Mouse (Mus musculus) neural tube, embryonic 13.5 days (tissue): ENCODE measurements around the gene Cetn3. TPM values are rescaled to one million over a fixed set of nuclear protein-coding genes. Genes with fewer than 3 reads are reported as not detected.

Experiments used
- ATAC-seq: fragments of 200-750 bp; cut with Nextera tagmentation; 2 replicates; pipeline ENCODE4 v1.8.0; 2017; ENCODE audit warnings: low read depth, mild to moderate bottlenecking, moderate TSS enrichment, moderate library complexity
- H3K27ac ChIP-seq: fragments of 300-500 bp; sonication (generic); replicated peaks from 2 replicates; pipeline ENCODE4 v1.5.1; 2015; ENCODE audit warnings: moderate library complexity, mild to moderate bottlenecking, inconsistent platforms
- H3K27me3 ChIP-seq: fragments of 300-500 bp; sonication (generic); 2 replicates; pipeline ENCODE4 v1.6.1; 2015; ENCODE audit warnings: mild to moderate bottlenecking, inconsistent platforms
- H3K36me3 ChIP-seq: fragments of 300-500 bp; sonication (generic); 2 replicates; pipeline ENCODE4 v1.6.1; 2015; ENCODE audit warnings: mild to moderate bottlenecking, inconsistent platforms
- H3K4me1 ChIP-seq: fragments of 300-500 bp; sonication (generic); replicated peaks from 2 replicates; pipeline ENCODE4 v1.6.1; 2015; ENCODE audit warnings: inconsistent platforms
- H3K4me2 ChIP-seq: fragments of 300-500 bp; sonication (generic); 2 replicates; pipeline ENCODE4 v1.6.1; 2015; ENCODE audit warnings: inconsistent platforms, mild to moderate bottlenecking, moderate library complexity
- H3K4me3 ChIP-seq: fragments of 300-500 bp; sonication (generic); 2 replicates; pipeline ENCODE4 v1.5.1; 2015; ENCODE audit warnings: mild to moderate bottlenecking, inconsistent platforms
- H3K9ac ChIP-seq: fragments of 300-500 bp; sonication (generic); 2 replicates; pipeline ENCODE4 v1.6.1; 2015; ENCODE audit warnings: moderate library complexity, mild to moderate bottlenecking, inconsistent platforms
- H3K9me3 ChIP-seq: fragments of 300-500 bp; sonication (generic); 2 replicates; pipeline ENCODE4 v1.6.1; 2016; ENCODE audit warnings: inconsistent platforms
- WGBS: fragments of 180-500 bp; shearing (Covaris S2); methylation state at CpG from one replicate; pipeline ENCODE4 v1.1.7; 2015; 5-methylcytosine and 5-hydroxymethylcytosine counted together
- polyA plus RNA-seq: library from polyadenylated mRNA; unstranded; fragments of >200 nt; fragmentation: Nextera tagmentation; extraction: Ambion mirVana; gene quantifications from 2 replicates; pipeline ENCODE4 v1.2.1, GENCODE M21; 2015

Cetn3 gene
- polyA plus RNA-seq, 1 experiment from 2014 or later = 259 TPM

DNA sequence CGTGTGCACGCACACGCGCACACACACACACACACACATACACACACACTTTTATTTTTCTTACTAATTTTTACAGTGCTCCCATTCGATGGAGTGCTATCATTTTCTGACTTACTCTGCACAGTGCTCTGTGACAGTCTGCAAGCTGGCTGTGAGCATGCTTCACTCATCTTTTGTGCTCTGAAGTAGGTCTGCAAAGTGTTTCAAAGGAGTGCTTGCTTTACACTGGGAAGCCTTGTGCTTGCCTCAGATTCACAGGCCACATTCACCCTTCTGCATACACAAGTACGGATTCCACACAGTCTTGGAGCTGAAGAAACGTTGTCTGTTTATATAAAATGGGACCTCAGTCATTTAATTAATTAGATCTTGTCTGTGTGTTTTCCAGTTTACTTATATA is 49.0 kb downstream of the Cetn3 start:
- WGBS = 89% methylated on average over 7 of the region's 7 CpGs

DNA sequence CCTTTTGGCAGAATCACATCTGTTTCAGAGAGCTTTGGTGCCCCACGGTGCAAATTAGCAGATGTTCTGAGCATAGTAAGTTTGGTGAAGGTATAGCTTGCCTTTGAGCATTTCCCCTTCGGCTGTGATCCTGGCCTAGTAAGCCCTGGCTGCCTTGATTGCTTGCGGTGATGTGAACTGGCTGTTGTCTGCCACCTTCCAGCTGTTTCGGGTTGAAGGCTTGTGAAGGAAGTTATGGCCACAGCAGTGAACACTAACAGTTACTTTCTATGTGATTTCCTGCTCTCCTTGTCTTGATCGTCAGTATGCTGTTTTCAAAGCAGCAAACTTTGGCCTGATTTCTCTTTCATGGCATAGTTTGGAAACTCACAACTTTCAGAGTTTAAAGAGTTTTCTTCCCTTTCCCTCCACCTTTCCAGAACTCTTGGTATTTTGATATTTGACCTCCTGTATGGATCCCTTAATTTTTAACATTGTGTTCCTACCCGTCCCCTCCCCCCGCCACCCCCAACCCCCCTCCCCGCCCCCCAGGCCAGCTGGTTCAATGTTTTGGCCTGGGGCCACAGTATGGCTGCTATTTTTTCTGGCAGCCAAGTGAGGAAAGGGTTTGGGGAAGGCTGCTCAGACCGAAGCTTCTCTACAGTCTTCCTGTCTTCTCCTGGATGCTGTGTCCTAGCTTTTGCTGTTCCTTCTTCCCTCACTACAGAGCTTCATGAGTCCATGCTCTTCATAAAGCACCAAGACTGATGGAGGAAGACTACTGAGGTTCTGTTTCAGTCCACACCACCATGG is 53.7 kb downstream of the Cetn3 start:
- Histone ChIP-seq H3K36me3 (no peaks in the 10 kb centered on the region), H3K27me3 (no peaks in the 10 kb centered on the region), H3K4me2 (no peak overlapping the region), H3K4me1 (peaks cover 8% of the 10 kb centered on the region; the same call in 1 of the 2 replicates), H3K27ac (no peak overlapping the region), H3K9ac (no peak overlapping the region), H3K9me3 (no peaks in the 10 kb centered on the region), H3K4me3 (no peak overlapping the region)
- ATAC-seq = no peak
- WGBS = 80% methylated on average over 9 of the region's 9 CpGs

More for the DNA sequence above, 49.0 kb downstream of the Cetn3 start:
- Histone ChIP-seq H3K27ac (no peak overlapping the region), H3K9ac (no peak overlapping the region), H3K36me3 (no peaks in the 10 kb centered on the region), H3K4me1 (peaks cover 6% of the 10 kb centered on the region; the same call in 1 of the 2 replicates), H3K27me3 (no peaks in the 10 kb centered on the region), H3K4me2 (no peak overlapping the region), H3K9me3 (no peaks in the 10 kb centered on the region), H3K4me3 (no peak overlapping the region)
- ATAC-seq = no peak

DNA sequence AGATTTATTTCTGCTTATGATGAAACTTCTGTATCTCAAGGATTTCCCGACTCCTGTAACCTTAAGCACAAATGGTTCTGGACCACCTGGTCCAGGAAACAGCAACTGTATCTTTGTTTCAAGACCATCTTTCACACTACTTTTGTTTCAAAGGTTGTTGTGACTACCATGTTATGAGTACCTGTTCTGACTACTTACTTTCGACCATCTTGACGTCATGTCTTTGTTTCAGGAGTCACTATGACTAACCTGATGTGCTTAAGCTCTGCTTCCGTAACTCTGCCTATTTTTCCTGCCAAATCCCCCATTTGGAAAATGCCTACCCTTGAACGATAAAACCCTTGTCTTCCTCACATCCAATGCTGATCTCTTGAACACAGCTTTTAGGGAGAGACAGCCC is 55.1 kb downstream of the Cetn3 start:
- H3K4me3 ChIP-seq = no peak overlapping the region
- no peak overlapping the region for H3K9ac ChIP-seq
- H3K27me3 ChIP-seq = no peaks in the 10 kb centered on the region
- no peaks in the 10 kb centered on the region for H3K36me3 ChIP-seq
- H3K27ac ChIP-seq = no peak overlapping the region
- no peak for ATAC-seq
- H3K4me2 ChIP-seq = no peak overlapping the region
- WGBS = 89% methylated on average over 5 of the region's 5 CpGs
- no peaks in the 10 kb centered on the region for H3K9me3 ChIP-seq
- peaks cover 8% of the 10 kb centered on the region; the same call in 1 of the 2 replicates for H3K4me1 ChIP-seq

DNA sequence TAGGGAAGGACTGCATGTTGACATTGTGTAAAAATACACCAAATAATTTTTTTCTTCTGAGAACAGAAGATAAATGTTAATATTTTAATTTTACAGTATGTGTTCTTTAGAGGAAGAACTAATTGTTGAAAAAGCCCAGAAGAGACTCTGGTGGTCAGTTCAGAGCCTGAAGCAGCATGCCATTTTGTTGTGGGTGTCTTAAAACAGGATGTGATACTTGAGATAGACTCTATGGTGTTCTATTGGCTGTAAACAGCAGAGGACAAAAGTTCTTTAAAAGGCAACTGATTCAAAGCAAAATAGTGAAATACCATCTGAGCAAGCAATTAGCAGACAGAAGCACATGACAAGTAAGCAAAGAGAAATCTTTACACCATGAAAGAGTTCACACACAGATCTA is 56.1 kb downstream of the Cetn3 start:
- Histone ChIP-seq H3K27ac (no peak overlapping the region), H3K9ac (no peak overlapping the region), H3K4me2 (no peak overlapping the region), H3K27me3 (no peaks in the 10 kb centered on the region), H3K36me3 (no peaks in the 10 kb centered on the region), H3K4me1 (peaks cover 8% of the 10 kb centered on the region; the same call in 1 of the 2 replicates), H3K9me3 (no peaks in the 10 kb centered on the region), H3K4me3 (no peak overlapping the region)
- no peak for ATAC-seq

DNA sequence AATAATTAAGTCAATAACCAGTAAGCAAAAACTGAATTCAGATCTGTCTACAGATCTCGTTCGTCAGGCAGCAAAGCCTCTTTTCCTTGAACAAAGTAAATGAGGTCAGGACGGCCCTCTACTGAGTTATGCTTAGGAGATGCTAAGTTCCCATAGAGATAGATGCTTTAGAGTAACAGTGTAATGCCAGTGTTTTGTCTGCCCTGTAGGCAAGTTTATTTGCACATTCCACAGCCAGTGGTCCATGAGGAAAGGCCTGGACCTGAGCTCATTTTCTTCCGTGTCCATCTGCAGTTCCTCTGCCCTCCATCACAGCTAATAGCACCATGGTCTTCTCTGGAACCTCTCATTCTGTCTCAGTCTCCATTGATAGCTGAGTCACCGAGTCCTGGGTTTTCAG is 57.4 kb downstream of the Cetn3 start:
- peaks cover 8% of the 10 kb centered on the region; the same call in 1 of the 2 replicates for H3K4me1 ChIP-seq
- H3K9me3 ChIP-seq = no peaks in the 10 kb centered on the region
- no peaks in the 10 kb centered on the region for H3K36me3 ChIP-seq
- no peak for ATAC-seq
- no peak overlapping the region for H3K27ac ChIP-seq
- 74% methylated on average over 5 of the region's 5 CpGs for WGBS
- no peak overlapping the region for H3K9ac ChIP-seq
- H3K4me2 ChIP-seq = no peak overlapping the region
- H3K4me3 ChIP-seq = no peak overlapping the region
- H3K27me3 ChIP-seq = no peaks in the 10 kb centered on the region

DNA sequence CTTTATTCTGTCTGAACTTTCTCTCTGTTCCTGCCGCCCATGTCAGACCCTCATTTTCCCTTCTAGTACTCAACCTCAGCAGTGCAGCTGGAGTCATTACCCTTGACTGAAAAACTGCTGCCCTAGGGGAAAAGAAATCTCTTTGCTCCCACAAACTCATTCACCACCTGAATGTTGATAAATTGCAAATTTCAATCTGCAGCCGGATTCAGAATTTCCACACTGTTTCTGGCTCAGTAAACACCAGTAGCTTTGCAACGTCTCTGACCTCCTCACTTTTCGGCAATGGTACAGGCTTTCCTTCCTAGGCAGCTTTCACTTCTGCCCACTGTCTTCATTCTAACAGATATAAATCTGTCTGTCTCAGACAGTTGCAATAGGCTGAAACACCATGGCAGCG is 57.8 kb downstream of the Cetn3 start:
- Histone ChIP-seq H3K36me3 (no peaks in the 10 kb centered on the region), H3K27ac (no peak overlapping the region), H3K27me3 (no peaks in the 10 kb centered on the region), H3K4me1 (peaks cover 8% of the 10 kb centered on the region; the same call in 1 of the 2 replicates), H3K9ac (no peak overlapping the region), H3K4me3 (no peak overlapping the region), H3K9me3 (no peaks in the 10 kb centered on the region), H3K4me2 (no peak overlapping the region)
- WGBS = 53% methylated on average over 5 of the region's 5 CpGs
- ATAC-seq = no peak

DNA sequence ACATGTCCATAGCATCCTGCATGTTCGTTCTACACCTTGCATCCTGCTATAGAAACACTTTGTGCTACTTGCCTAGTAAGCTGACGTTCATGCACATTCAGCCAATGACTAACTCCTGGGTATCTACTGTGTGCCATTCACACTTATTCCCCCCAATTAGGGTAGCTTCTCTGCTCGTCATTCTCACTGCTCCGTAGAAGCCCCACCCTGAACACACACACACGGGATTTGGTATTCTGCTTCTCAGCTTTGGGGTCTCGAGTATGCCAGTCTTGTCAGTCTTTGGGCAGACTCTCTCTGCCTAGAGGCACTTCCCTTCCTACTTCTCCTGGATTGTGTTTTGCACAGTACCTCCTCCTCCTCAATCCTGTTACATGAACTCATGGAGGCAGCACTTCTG is 59.4 kb downstream of the Cetn3 start:
- Histone ChIP-seq H3K4me3 (no peak overlapping the region), H3K4me1 (peaks cover 8% of the 10 kb centered on the region; the same call in 1 of the 2 replicates), H3K27me3 (no peaks in the 10 kb centered on the region), H3K36me3 (no peaks in the 10 kb centered on the region), H3K9ac (no peak overlapping the region), H3K9me3 (no peaks in the 10 kb centered on the region), H3K27ac (no peak overlapping the region), H3K4me2 (no peak overlapping the region)
- no peak for ATAC-seq
- 83% methylated on average over 6 of the region's 6 CpGs for WGBS

Other genes starting within 250 kb of the Cetn3 start
- gene Adgrv1, start 149.9 kb upstream of the Cetn3 start, polyA plus RNA-seq = 16.6 and 20.4 TPM in 2 replicates
- 18.6 and 22.2 TPM in 2 replicates for gene Lysmd3, start 125.4 kb upstream of the Cetn3 start, polyA plus RNA-seq
- 5.9 and 6.7 TPM in 2 replicates for gene Polr3g, start 72.1 kb upstream of the Cetn3 start, polyA plus RNA-seq
- gene Mblac2, start 71.7 kb upstream of the Cetn3 start, polyA plus RNA-seq = 34.5 and 34.8 TPM in 2 replicates